ENCODE assay signal across 11 mouse cellular contexts in genomic region chrX:143344509-143345495, GRCm38 (mm10). TPM values are rescaled to one million over a fixed set of nuclear protein-coding genes. Genes with fewer than 3 reads are reported as not detected.
DNase-seq lines count a peak whose midpoint lies in the region; ATAC-seq and TF ChIP-seq lines count a peak whose summit lies in the region.
"Had no signal": no experiment of that assay in that cellular context is flagged by ENCODE, and none has a peak within 500 bp of the region (broad histone marks: within the 10 kb centered on the region; RNA-seq: fewer than 3 reads in every experiment).

No protein-coding gene starts in this region.

- no peaks in the 10 kb centered on the region for H3K9me3 ChIP-seq in limb, embryonic 10.5 days (replicated peaks)
- H3K9me3 ChIP-seq: stomach, embryonic 15.5 days had no signal

- no peaks in the 10 kb centered on the region for H3K27me3 ChIP-seq in C2C12 (ENCODE audit: control insufficient read depth, insufficient read depth, insufficient read length)
- peaks cover 99% of the 10 kb centered on the region for H3K27me3 ChIP-seq in limb, embryonic 10.5 days (ENCODE audit: low read depth, poor library complexity, severe bottlenecking)
- H3K27me3 ChIP-seq: stomach, embryonic 15.5 days had no signal

- H3K79me3 ChIP-seq in C2C12 (ENCODE audit: low read depth): no peaks in the 10 kb centered on the region

- no peak overlapping the region for H3ac ChIP-seq in C2C12 (ENCODE audit: control insufficient read depth, insufficient read length, low read depth)

- WGBS in limb, embryonic 10.5 days: 60% methylated on average over 5 of the region's 5 CpGs

- no peaks in the 10 kb centered on the region for H3K36me3 ChIP-seq in C2C12 (ENCODE audit: control insufficient read depth, insufficient read depth)
- H3K36me3 ChIP-seq in limb, embryonic 10.5 days: no peaks in the 10 kb centered on the region
- H3K36me3 ChIP-seq: stomach, embryonic 15.5 days had no signal

- no peak for TF ChIP-seq CTCF in C2C12 (IDR thresholded peaks at IDR 0.05; ENCODE audit: control insufficient read depth, insufficient read depth, insufficient read length)

- H3K4me3 ChIP-seq in C2C12 (ENCODE audit: insufficient read depth, poor library complexity, severe bottlenecking): no peak overlapping the region
- H3K4me3 ChIP-seq in limb, embryonic 10.5 days: no peak overlapping the region
- H3K4me3 ChIP-seq: stomach, embryonic 15.5 days had no signal

- H3K27ac ChIP-seq in limb, embryonic 10.5 days: peak overlapping the region; percentile 36; the same call in 1 of the 2 replicates
- H3K27ac ChIP-seq: stomach, embryonic 15.5 days had no signal

- no peak for ATAC-seq in erythroblast, adult 5-6 weeks (replicated peaks; ENCODE audit: low FRiP score, poor library complexity, severe bottlenecking)
- no peak for ATAC-seq in inflammation-experienced regulatory T-cells, adult 6 months
- ATAC-seq: intestine, embryonic 16.5 days had no signal

- intact Hi-C loops in gastrocnemius, postnatal 14 days (cut with DNase I; ENCODE audit: low total_unique reads): no loop called here

- H3K79me2 ChIP-seq in C2C12 (ENCODE audit: control insufficient read depth, insufficient read depth): no peaks in the 10 kb centered on the region

- peak; percentile 89 for DNase-seq in 3134 (ENCODE audit: extremely low read depth, insufficient read length, low spot score)
- peak; percentile 19 for DNase-seq in gastrocnemius, postnatal 14 days
- DNase-seq in limb, embryonic 10.5 days (ENCODE audit: low spot score): peak; percentile 41
- DNase-seq in cerebellum, postnatal 4 days (ENCODE audit: low spot score in 2 of 2): no peak
- DNase-seq: cerebellum, adult 8-10 months had no signal

- H3K4me1 ChIP-seq in limb, embryonic 10.5 days: peaks cover 17% of the 10 kb centered on the region
- H3K4me1 ChIP-seq: stomach, embryonic 15.5 days had no signal

TF ChIP-seq in C2C12, 6 proteins besides CTCF, POLR2A, EP300 and RAD21:
- TF ChIP-seq MYOG (IDR thresholded peaks at IDR 0.05; ENCODE audit: control insufficient read depth, extremely low read depth, insufficient read length) (no peak), CEBPB (IDR thresholded peaks at IDR 0.05; ENCODE audit: low read depth) (peak; percentile 87), FOSL1 (IDR thresholded peaks at IDR 0.05; ENCODE audit: insufficient read depth, low read length, poor library complexity, severe bottlenecking) (peak; percentile 24)

RNA-seq across cellular contexts. Expression of gene Chrdl1, which starts 49.3 kb away (rescaled TPM):
- polyA plus RNA-seq in C2C12 (2012; fragmentation: generic; extraction: Trizol): not detected
- 1 to 10 TPM; 2.6 to 5.1 TPM for total RNA-seq in gastrocnemius, postnatal 14 days (2021)
- polyA plus RNA-seq in limb, embryonic 10.5 days (2016; fragmentation: Nextera tagmentation; extraction: Ambion mirVana): 9.5 and 14.3 TPM in 2 replicates
- 2.7 TPM in 1 of 2 replicates, not detected in the other for total RNA-seq in erythroblast, adult 5-6 weeks (2015; ENCODE audit: low replicate concordance)
- 1.1 and 1.4 TPM in 2 replicates for total RNA-seq in erythroblast, adult 5-6 weeks (2017; ENCODE audit: low replicate concordance)
- not detected for polyA plus RNA-seq in inflammation-experienced regulatory T-cells, adult 6 months (2017; shearing (Covaris generic))
- total RNA-seq: neutrophil, adult 5-6 weeks had no signal

Comparison
In these comparisons a context has a peak if more than half of its experiments do, and no peak if none do; other contexts are left out.
1. DNase-seq: peak in 3134 (single experiment), gastrocnemius, postnatal 14 days (single experiment) and limb, embryonic 10.5 days (single experiment); none in cerebellum, postnatal 4 days (0 of 2).
2. RNA of gene Chrdl1, which starts 49.3 kb away (polyA plus RNA-seq): 9.5 to 14.3 TPM in limb, embryonic 10.5 days; not detected in C2C12 (single experiment) and not detected in inflammation-experienced regulatory T-cells, adult 6 months; every median in the first group is over 10 times any median in the second.